Mouse (Mus musculus): ENCODE measurements around the gene Olfr1186. TPM values are rescaled to one million over a fixed set of nuclear protein-coding genes. Genes with fewer than 3 reads are reported as not detected.

Olfr1186 gene
- polyA plus RNA-seq (2012; rRNA removed; ENCODE audit: low replicate concordance) = not detected in 2 replicates

DNA sequence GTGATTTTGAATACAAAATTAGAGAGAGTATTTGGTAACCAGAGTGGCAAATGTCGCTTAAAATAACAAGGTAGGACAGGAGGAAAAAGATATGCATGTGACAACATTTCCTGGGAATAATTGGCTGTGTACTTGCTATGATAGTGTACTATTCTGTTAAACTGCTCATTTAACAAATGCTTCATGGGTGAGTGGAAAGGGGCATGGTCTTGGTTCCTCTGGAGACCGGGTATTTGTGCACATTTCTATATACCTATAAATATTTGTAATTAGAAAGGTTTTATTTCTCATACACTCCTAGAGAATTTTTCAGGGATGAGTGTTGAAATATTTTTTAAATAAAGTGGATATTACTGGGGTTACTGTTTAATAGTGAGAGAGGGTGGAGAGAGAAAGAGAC is at the start of gene Olfr1186:
Gene Olfr1186 (plus strand): TSS at position 301 of the 400 bp plus-strand sequence.

GRCm38 (mm10) chr2:88483298-88483697 is 35.1 kb upstream of the Olfr1186 start, which contains the start of gene Olfr1184:
Gene Olfr1184, plus strand, starts transcription at chr2:88483598.

DNA sequence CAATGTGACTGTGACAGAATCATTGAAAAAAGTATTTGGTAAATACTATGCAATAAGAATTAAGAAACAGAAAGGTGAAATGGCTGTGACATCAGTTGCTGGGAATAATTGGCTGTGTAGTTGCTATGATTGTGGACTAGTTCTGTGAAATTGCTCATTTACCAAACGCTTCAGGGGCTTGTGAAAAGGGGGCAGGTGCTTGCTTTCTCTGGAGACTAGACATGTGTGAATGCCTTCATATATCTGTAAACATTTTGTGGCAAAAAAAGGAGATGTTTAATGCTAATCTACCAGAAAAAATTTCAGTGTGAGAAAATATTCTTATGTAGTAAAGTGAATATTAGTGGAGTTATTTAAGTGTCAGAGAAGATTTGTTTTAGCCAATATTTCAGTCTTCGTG is 25.3 kb upstream of the Olfr1186 start, which contains the start of gene Olfr1185-ps1:
Gene Olfr1185-ps1 (plus strand): TSS at position 301 of the 400 bp plus-strand sequence.

DNA sequence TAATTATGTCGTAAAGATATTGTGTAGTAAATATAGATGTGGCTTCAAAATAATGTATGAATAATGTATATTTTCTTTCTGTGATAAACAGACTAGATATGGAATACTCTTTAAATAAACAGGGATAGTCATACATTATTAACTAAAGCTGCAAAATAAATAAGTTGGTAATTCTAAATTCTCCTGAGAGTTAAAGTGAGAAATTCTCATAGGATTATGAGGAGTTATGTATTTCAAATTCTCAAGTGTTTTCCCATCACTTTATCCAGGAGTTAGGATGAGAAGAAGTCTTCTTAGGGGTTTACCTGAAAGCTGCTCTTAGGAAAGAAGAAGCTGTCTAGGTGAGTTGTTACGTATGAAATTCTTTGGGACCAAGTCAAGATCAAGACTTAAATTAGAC is 38.3 kb downstream of the Olfr1186 start, which contains the start of gene Olfr1188:
Gene Olfr1188 (plus strand): TSS at position 301 of the 400 bp plus-strand sequence.

Other genes with a start within 250 kb of the Olfr1186 start
- gene Olfr1173, start 238.7 kb upstream of the Olfr1186 start, polyA plus RNA-seq (2012; rRNA removed; ENCODE audit: low replicate concordance) = not detected in 2 replicates
- not detected in 2 replicates for gene Olfr1174-ps, start 203.4 kb upstream of the Olfr1186 start, polyA plus RNA-seq (2012; rRNA removed; ENCODE audit: low replicate concordance)
- not detected in 2 replicates for gene Olfr1175-ps, start 191.3 kb upstream of the Olfr1186 start, polyA plus RNA-seq (2012; rRNA removed; ENCODE audit: low replicate concordance)
- not detected in 2 replicates for gene Olfr1176, start 181.8 kb upstream of the Olfr1186 start, polyA plus RNA-seq (2012; rRNA removed; ENCODE audit: low replicate concordance)
- gene Olfr1177-ps, start 172.1 kb upstream of the Olfr1186 start, polyA plus RNA-seq (2012; rRNA removed; ENCODE audit: low replicate concordance) = not detected in 2 replicates
- not detected in 2 replicates for gene Olfr1178, start 131.5 kb upstream of the Olfr1186 start, polyA plus RNA-seq (2012; rRNA removed; ENCODE audit: low replicate concordance)
- not detected in 2 replicates for gene Olfr1179, start 112.1 kb upstream of the Olfr1186 start, polyA plus RNA-seq (2012; rRNA removed; ENCODE audit: low replicate concordance)
- gene Olfr1180, start 99.4 kb upstream of the Olfr1186 start, polyA plus RNA-seq (2012; rRNA removed; ENCODE audit: low replicate concordance) = not detected in 2 replicates
- gene Olfr1181, start 92.4 kb upstream of the Olfr1186 start, polyA plus RNA-seq (2012; rRNA removed; ENCODE audit: low replicate concordance) = not detected in 2 replicates
- not detected in 2 replicates for gene Gm13757, start 69.4 kb upstream of the Olfr1186 start, polyA plus RNA-seq (2012; rRNA removed; ENCODE audit: low replicate concordance)
- gene Olfr1183, start 63.7 kb upstream of the Olfr1186 start, polyA plus RNA-seq (2012; rRNA removed; ENCODE audit: low replicate concordance) = not detected in 2 replicates
- not detected in 2 replicates for gene Olfr1184, start 35.0 kb upstream of the Olfr1186 start, polyA plus RNA-seq (2012; rRNA removed; ENCODE audit: low replicate concordance)
- gene Olfr1185-ps1, start 25.2 kb upstream of the Olfr1186 start, polyA plus RNA-seq (2012; rRNA removed; ENCODE audit: low replicate concordance) = not detected in 2 replicates
- not detected in 2 replicates for gene Olfr1188, start 38.4 kb downstream of the Olfr1186 start, polyA plus RNA-seq (2012; rRNA removed; ENCODE audit: low replicate concordance)
- not detected in 2 replicates for gene Olfr1189, start 67.9 kb downstream of the Olfr1186 start, polyA plus RNA-seq (2012; rRNA removed; ENCODE audit: low replicate concordance)
- gene Olfr1191-ps1, start 122.0 kb downstream of the Olfr1186 start, polyA plus RNA-seq (2012; rRNA removed; ENCODE audit: low replicate concordance) = not detected in 2 replicates
- not detected in 2 replicates for gene Olfr1192-ps1, start 130.0 kb downstream of the Olfr1186 start, polyA plus RNA-seq (2012; rRNA removed; ENCODE audit: low replicate concordance)
- gene Olfr1193, start 157.1 kb downstream of the Olfr1186 start, polyA plus RNA-seq (2012; rRNA removed; ENCODE audit: low replicate concordance) = not detected in 2 replicates
- not detected in 2 replicates for gene Olfr1195, start 170.6 kb downstream of the Olfr1186 start, polyA plus RNA-seq (2012; rRNA removed; ENCODE audit: low replicate concordance)
- gene Olfr1196, start 186.0 kb downstream of the Olfr1186 start, polyA plus RNA-seq (2012; rRNA removed; ENCODE audit: low replicate concordance) = not detected in 2 replicates
- gene Olfr1197, start 213.8 kb downstream of the Olfr1186 start, polyA plus RNA-seq (2012; rRNA removed; ENCODE audit: low replicate concordance) = not detected in 2 replicates
- not detected in 2 replicates for gene Olfr1198, start 232.8 kb downstream of the Olfr1186 start, polyA plus RNA-seq (2012; rRNA removed; ENCODE audit: low replicate concordance)
- not detected in 2 replicates for gene Olfr1199, start 241.9 kb downstream of the Olfr1186 start, polyA plus RNA-seq (2012; rRNA removed; ENCODE audit: low replicate concordance)